Mouse (Mus musculus) sigmoid colon, adult 10 weeks (tissue): Measurements from ENCODE around the gene Pck2. TPM values are rescaled to one million over a fixed set of nuclear protein-coding genes. Genes with fewer than 3 reads are reported as not detected.

Experiments used
- polyA plus RNA-seq: library from polyadenylated mRNA; stranded (reverse); fragments of 350-450 nt; fragmentation: Illumina TruSeq; extraction: RNeasy Lipid Tissue Mini Kit (QIAGEN cat#74804); gene quantifications from one replicate; pipeline ENCODE4 v1.2.3, GENCODE M21; 2014; ENCODE audit warnings: low read depth, low replicate concordance

Gene Pck2
- polyA plus RNA-seq, result 5.2 TPM

DNA sequence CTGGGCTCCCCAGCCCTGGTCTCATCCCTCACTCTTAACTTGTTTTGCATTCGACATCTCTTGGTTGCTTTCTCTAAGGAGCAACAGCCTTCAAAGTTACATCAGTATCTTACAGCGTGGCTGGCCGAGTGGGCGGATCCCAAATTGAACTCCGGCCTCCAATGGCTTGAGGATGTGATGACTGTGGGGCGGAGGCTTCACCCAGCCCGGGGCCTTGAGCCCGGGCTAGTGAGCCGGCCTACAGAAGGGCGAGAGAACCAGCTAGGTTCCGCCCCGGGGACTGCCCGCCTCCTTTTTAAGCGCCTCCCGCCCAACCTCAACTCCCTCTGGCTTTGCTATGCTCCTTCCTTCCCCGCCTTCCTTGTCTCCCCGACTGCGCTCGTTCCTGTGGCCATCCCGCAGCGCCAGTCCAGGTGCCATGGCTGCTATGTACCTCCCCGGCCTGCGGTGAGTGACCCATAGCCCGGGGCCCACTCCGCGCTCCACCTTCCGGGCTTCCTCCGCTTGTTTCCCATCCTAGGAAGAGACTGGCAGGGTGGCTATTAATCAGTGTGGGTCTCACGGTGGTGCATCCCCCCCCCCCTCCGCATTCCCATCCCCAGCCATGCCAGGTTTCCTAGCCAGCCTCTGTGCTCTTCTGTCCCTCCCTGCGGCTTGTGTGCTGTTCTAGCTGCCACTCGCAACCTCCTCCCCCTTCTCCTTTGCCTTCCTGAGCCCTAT, at the start of gene Pck2:
Gene Pck2, plus strand, starts transcription at position 200 of the 720 bp plus-strand sequence.

DNA sequence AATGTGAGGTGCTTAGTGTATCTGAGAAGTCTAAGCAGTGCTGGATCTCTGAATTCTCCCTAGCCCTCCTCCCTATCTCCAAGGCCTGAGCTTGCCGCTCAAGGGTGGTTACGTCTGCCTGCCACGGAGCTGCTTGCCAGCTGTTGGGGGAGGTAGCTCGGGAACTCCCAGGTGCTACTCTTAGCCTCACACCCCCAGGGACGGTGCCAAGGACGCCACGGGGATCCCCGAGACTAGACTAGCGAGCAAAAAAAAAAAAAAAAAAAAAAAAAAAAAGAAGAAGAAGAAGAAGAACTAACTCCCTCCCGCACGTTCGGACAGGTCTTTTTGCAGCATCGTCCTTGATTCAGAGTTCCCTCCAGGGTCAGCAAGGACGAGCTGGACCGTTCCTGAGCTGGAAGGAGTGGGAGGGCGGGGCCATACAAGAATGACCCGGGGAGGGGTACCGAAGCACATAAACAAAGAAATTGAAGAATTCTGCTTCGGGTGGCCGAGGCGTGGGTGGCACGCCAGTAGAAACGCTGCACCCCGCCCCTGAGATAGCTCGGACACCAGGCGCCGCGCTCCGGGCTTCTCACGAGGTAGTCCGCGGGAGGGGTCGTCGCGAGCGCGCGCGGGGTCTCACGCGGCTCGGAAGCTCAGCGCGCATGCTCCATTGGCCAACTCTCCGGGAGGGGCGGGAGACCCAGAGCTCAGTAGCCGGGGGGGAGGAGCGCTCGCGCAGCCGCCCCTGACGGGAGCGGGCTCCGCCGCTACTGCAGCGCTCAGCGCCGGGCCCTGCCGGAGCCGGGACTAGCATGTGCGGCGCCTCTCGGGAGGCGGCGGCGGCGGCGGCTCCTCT, 49.5 kb upstream of the Pck2 start, which contains the start of gene Carmil3:
Gene Carmil3, plus strand, starts transcription at position 291 of the 841 bp plus-strand sequence.

DNA sequence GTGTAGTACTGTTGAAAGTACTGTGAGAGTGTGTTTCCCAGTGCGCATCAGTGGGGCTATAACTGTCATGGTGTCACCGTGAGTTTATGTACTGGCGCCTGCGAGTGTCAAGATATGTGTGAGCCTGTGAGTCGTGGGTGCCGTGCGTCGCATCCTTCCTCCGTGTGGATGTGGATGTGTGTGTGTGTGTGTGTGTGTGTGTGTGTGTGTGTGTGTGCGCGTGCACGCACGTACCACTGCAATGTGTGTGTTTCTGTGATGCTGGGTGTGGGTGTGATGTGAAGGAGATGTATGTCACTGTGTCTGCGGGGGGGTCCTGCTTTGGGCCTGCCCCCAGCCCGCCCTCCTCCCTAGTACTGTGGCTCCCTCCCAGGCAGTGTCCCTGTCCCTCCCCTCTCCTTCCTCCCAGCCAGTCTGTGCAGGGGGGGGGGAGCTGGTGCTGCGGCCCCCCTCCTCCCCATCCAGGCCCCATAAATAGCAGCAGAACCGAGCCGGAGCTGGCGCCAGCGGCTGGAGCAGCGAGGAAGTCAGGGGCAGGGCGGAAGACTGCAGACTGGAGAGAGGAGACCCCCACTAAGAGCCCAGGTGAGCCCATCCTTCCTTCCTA, 29.8 kb upstream of the Pck2 start, which contains the start of gene Cpne6:
Gene Cpne6, plus strand, starts transcription at position 321 of the 607 bp plus-strand sequence.

DNA sequence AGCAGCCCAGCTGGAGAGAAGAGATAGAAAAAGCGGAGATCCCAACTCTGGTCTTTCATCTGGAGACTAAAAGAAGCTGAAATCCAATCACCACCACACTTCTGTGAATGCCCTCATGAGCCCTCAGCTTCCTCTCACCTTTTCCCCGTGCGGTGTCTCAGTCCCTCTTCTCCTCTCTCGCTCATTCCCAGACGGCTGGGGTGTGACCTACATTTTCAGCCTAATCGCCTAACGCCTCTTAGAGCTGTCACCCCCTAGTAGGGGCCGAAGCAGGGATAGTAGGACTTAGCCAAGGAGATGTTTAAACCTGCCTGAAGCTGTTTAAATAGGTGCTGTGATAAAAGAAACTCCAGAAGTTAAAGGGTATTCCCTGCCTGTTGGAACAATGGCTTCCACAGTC, 15.3 kb upstream of the Pck2 start, which contains the start of gene Nrl:
Gene Nrl, minus strand, starts transcription at position 197 of the 400 bp plus-strand sequence.

DNA sequence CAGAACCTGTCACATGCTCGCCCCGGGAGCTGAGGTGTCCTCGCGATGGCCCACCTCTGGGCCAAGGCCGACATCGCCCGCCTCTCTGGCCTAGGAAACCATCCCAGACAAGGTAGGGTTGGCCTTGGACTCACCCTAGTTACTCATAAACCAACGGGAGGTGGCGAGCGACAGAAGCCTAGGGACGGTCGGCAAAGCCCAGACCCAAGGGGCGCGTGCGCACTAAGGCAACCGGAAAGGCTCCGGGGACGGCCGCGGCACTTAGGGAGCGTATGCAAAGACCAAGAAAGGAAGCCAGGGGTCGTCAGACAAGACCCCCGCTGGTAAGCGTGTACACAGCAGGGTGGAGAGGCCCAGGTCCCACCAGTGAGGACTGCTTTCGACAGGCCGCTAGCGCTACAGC, 19.7 kb downstream of the Pck2 start, which contains the start of gene Dcaf11:
Gene Dcaf11, plus strand, starts transcription at position 208 of the 403 bp plus-strand sequence.

DNA sequence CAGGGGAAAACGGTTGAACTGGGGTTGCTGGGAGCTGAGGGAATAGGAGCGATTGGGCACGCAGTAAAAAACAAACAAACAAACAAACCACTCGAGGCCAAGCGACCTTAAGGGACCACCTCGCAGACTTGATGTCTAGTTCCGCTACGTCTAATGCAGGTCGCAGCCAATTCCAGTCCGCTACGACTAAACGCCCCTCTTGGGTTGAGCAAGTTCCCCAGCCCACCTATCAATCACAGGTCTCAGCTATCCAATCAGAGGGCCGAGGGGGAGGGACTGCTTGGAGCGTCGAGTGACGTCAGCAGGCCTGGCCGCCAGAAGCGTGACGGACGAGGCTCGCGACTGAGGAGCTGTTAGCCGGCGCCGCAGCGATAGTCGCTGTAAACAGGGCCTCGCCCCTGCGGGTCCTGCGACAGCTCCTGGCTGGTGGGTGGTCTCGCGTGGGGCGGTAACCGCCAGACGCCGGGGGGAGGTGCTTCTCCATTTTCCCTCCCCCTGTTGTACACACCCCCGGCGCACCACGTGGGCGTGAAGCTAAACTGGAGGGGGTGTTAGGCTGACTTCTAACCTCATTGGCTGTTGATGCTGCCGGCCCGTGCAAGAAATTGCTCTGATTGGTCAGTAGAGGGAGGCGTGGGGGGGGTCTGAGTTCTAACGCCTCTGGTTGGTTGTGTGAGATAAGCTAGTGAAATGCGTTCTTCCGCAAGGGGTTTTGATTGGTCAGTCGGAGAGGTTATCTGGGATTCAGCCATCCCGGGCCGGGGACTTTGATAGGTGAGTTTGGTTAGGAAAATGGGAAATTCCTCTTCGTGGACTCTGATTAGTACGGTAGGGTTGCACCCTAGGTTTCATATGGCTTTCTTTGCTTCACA, 20.4 kb downstream of the Pck2 start, which contains the start of gene A730061H03Rik:
Gene A730061H03Rik, minus strand, starts transcription at position 205 of the 872 bp plus-strand sequence.

DNA sequence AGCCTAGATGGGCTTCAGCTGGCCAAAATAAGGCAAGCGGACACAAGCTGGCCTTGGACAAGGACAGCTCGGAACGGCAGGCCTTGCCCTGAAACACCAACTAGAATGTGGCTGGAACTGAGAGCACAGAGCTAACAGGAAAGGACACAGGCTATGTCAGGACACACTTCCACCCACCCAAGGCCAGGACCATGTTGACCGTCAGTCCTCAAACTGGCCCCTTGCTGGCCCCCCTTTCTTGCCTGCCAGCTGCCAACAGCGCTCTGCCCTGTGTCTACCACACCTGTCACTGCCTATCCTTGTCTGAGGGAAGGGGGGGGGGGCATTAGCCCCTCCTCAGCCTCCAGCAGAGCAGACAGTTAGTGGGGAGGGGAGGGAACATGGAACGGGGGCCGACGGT, 35.2 kb downstream of the Pck2 start, which contains the start of gene Fitm1:
Gene Fitm1, plus strand, starts transcription at position 316 of the 400 bp plus-strand sequence.

DNA sequence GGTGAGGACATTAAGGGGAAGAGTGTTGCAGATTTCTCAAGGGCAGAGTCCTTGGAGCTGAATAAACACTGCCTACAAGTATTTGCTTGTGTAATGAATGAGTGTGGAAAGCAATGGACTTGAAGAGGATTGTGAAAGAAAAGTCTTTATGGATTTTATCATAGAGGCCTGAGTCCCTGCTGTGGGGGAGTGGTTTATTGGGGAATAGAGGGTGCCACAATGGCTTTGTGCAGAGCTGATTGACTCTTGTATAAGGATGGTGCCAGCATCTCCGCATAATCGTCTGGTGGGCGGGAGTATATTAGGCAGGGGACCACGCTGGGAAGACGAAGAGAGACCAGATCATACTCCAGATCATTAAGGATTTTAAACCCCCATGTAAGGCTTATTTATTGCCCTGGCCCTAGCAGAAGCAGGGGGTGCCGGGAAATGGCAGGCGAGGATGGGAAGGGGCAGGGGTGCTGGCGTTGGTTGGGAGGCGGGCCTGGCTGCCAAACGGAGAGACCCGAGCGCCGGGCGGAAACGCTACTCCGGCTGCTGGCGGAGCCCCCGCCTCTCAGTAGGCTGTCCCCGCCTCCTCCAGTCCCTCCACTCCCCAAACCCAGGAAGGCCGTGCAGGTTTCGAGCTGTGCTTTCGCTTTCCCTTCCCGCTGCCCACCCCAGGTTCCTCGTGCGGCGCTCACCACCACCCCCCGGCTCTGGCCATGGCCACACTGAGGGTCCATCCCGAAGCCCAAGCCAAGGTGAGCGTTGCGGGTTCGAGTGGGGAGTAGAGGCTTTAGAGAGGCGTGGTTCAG, 38.0 kb downstream of the Pck2 start, which contains the start of gene Psme1:
Gene Psme1, plus strand, starts transcription at position 253 of the 797 bp plus-strand sequence.

DNA sequence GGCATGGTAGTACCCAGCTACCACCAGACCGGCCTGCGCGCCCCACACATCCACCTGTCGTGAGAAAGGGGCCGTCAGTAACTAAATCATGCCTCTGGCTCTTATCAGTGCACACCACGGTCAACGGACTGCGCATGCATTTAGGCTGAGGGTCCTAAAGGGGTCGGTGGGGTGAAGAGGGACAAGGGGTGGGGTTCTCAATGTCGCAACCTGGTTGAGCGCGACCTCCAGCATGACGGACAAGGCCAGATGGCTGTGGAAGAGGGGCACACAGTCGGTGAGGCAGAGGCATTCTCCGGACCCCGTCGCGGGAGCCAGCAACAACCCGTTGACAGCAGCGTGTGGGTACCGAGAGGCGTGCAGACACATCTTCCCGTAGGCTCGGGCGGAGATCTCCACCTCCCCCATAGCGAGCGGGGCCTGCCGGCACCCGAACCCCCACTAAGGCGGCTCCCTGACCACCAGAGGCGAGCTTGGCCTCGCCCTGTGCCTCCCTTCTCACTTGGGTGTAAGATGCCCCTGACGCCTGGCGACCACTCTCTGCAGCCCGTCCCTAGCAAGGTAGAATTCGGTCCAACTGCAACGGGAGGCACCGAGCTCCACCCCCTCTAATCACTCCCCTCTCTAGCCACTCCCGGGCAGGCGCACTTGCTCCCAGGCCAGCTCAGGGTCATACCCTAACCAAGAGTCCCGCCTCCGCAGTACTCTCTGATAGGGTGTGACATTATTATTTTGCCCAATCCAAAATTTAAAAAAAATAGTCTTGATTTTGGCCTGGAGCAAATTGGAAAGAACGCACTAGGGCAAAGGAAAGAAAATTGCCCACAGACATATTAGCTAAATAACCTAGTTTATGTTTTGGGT, 44.9 kb downstream of the Pck2 start, which contains the start of gene Emc9:
Gene Emc9, minus strand, starts transcription at position 601 of the 864 bp plus-strand sequence.

DNA sequence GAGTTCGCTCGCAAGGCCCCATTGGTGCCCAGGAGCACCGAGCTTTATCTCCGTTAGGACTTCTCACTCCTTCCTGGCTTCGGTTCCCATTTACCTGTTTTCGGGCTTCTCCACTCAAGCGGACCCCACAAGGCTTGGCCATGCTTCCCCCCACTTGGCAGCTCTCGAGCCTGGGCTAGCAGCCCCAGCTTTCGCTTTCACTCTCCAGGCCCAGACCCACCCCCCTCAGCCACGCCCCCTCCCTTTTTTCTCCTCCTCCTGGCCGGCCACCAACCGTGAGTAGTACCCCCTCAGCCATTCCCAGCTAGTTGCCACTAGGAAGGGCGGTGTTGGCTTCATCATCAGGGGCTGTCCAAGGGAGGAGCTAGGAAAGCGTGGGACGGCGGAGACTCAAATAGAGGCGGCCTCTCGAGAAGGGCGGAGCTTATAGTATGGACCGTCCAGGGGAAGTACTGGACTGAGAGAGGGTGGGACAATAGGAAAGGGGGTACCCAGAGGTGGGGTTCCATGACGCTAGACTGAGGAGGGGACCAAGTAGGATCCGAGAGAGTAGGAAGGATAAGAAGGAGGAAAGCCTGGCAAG, 50.8 kb downstream of the Pck2 start, which contains the start of gene Psme2:
Gene Psme2, minus strand, starts transcription at position 366 of the 583 bp plus-strand sequence.

DNA sequence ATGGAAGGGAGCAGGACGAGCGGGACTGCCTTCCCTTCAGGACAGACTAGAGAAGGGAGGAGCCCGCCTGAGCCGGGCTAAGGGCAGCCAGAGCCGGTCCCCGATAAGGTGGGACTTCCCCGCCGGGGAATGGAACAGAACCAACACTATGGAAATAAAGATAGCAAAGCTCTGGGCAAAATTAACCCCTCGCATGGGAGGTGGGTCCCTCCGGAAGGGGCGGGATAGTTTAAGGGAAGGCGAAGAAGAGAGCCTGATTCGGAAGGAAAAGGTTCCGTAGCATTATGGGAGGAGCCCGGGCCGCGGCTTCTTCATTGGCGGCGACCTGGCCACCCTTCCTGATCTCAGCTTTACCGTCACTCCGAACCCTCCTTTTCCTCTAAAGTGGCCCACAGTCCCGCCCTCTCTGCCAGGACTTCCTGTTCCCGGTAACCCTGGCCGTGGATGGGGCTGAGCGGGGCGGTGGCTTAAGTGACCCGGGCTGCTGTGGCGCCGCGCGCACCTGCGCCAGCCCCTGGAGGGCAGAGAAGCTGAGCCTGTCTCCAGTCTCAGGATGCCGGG, 51.3 kb downstream of the Pck2 start, which contains the start of gene Rnf31:
Gene Rnf31, plus strand, starts transcription at position 378 of the 561 bp plus-strand sequence.

Other genes with a start within 250 kb of the Pck2 start
- gene Dhrs4, start 61.5 kb upstream of the Pck2 start, polyA plus RNA-seq, result 32.3 TPM
- gene Carmil3, start 49.6 kb upstream of the Pck2 start, polyA plus RNA-seq, result not detected
- not detected for gene Cpne6, start 29.8 kb upstream of the Pck2 start, polyA plus RNA-seq
- not detected for gene Nrl, start 15.3 kb upstream of the Pck2 start, polyA plus RNA-seq
- 21.3 TPM for gene Dcaf11, start 19.7 kb downstream of the Pck2 start, polyA plus RNA-seq
- not detected for gene A730061H03Rik, start 20.1 kb downstream of the Pck2 start, polyA plus RNA-seq
- gene Fitm1, start 35.4 kb downstream of the Pck2 start, polyA plus RNA-seq, result not detected
- 139 TPM for gene Psme1, start 37.9 kb downstream of the Pck2 start, polyA plus RNA-seq
- 7.3 TPM for gene Emc9, start 45.0 kb downstream of the Pck2 start, polyA plus RNA-seq
- 171 TPM for gene Psme2, start 50.8 kb downstream of the Pck2 start, polyA plus RNA-seq
- 10.6 TPM for gene Rnf31, start 51.4 kb downstream of the Pck2 start, polyA plus RNA-seq
- 51.9 TPM for gene Irf9, start 63.3 kb downstream of the Pck2 start, polyA plus RNA-seq
- gene Rec8, start 77.8 kb downstream of the Pck2 start, polyA plus RNA-seq, result not detected
- gene Ipo4, start 95.7 kb downstream of the Pck2 start, polyA plus RNA-seq, result 2.9 TPM
- 0.63 TPM for gene Gm49378, start 97.6 kb downstream of the Pck2 start, polyA plus RNA-seq
- gene Tm9sf1, start 103.5 kb downstream of the Pck2 start, polyA plus RNA-seq, result 52.5 TPM
- gene Tssk4, start 109.9 kb downstream of the Pck2 start, polyA plus RNA-seq, result 0.50 TPM
- 43.5 TPM for gene Mdp1, start 120.2 kb downstream of the Pck2 start, polyA plus RNA-seq
- gene Gmpr2, start 131.7 kb downstream of the Pck2 start, polyA plus RNA-seq, result 26.0 TPM
- gene Nedd8, start 131.9 kb downstream of the Pck2 start, polyA plus RNA-seq, result 50.1 TPM
- 13.6 TPM for gene Tinf2, start 141.6 kb downstream of the Pck2 start, polyA plus RNA-seq
- gene Tgm1, start 173.7 kb downstream of the Pck2 start, polyA plus RNA-seq, result not detected
- 0.73 TPM for gene Rabggta, start 182.0 kb downstream of the Pck2 start, polyA plus RNA-seq
- gene Dhrs1, start 205.4 kb downstream of the Pck2 start, polyA plus RNA-seq, result 15.3 TPM
- gene Nop9, start 205.4 kb downstream of the Pck2 start, polyA plus RNA-seq, result 3.3 TPM
- gene Cideb, start 218.2 kb downstream of the Pck2 start, polyA plus RNA-seq, result 5.6 TPM
- gene Ltb4r2, start 221.2 kb downstream of the Pck2 start, polyA plus RNA-seq, result not detected
- gene Ltb4r1, start 225.7 kb downstream of the Pck2 start, polyA plus RNA-seq, result not detected
- gene Adcy4, start 243.8 kb downstream of the Pck2 start, polyA plus RNA-seq, result 0.19 TPM
- gene Ripk3, start 248.6 kb downstream of the Pck2 start, polyA plus RNA-seq, result 4.4 TPM